10 mouse cellular contexts compared by ENCODE assay signal in genomic region chr1:106901406-106901805, GRCm38 (mm10). TPM values are rescaled to one million over a fixed set of nuclear protein-coding genes. Genes with fewer than 3 reads are reported as not detected.
DNase-seq lines count a peak whose midpoint lies in the region; ATAC-seq and TF ChIP-seq lines count a peak whose summit lies in the region.
"Had no signal": no experiment of that assay in that cellular context is flagged by ENCODE, and none has a peak within 500 bp of the region (broad histone marks: within the 10 kb centered on the region; RNA-seq: fewer than 3 reads in every experiment).

No protein-coding gene starts in this region.

- H3K36me3 ChIP-seq in heart, embryonic 11.5 days (ENCODE audit: control insufficient read depth, insufficient read depth, low read length): no peaks in the 10 kb centered on the region
- no peaks in the 10 kb centered on the region for H3K36me3 ChIP-seq in embryonic facial prominence, embryonic 10.5 days (replicated peaks)
- no peaks in the 10 kb centered on the region for H3K36me3 ChIP-seq in liver, postnatal 0 days (replicated peaks; ENCODE audit: insufficient read depth, low read length)
- H3K36me3 ChIP-seq: embryonic facial prominence, embryonic 12.5 days; limb, embryonic 13.5 days had no signal

- no peaks in the 10 kb centered on the region for H3K4me1 ChIP-seq in heart, embryonic 11.5 days (ENCODE audit: control insufficient read depth, insufficient read depth, low read length)
- H3K4me1 ChIP-seq in embryonic facial prominence, embryonic 10.5 days: no peaks in the 10 kb centered on the region
- no peaks in the 10 kb centered on the region for H3K4me1 ChIP-seq in liver, postnatal 0 days (ENCODE audit: insufficient read depth)
- H3K4me1 ChIP-seq: embryonic facial prominence, embryonic 12.5 days; limb, embryonic 13.5 days had no signal

- peak; percentile 73 for TF ChIP-seq CTCF in liver, postnatal 0 days (IDR thresholded peaks at IDR 0.05; ENCODE audit: low read depth)

- no peaks in the 10 kb centered on the region for H3K27me3 ChIP-seq in heart, embryonic 11.5 days (ENCODE audit: control insufficient read depth, insufficient read depth, low read length)
- no peaks in the 10 kb centered on the region for H3K27me3 ChIP-seq in embryonic facial prominence, embryonic 10.5 days (replicated peaks; ENCODE audit: low read depth, poor library complexity, severe bottlenecking)
- H3K27me3 ChIP-seq in liver, postnatal 0 days (ENCODE audit: insufficient read depth, low read length): no peaks in the 10 kb centered on the region
- H3K27me3 ChIP-seq: embryonic facial prominence, embryonic 12.5 days; limb, embryonic 13.5 days had no signal

- no peak overlapping the region for H3K4me2 ChIP-seq in heart, embryonic 11.5 days
- H3K4me2 ChIP-seq in liver, postnatal 0 days (ENCODE audit: low read depth, low read length): no peak overlapping the region
- H3K4me2 ChIP-seq: embryonic facial prominence, embryonic 12.5 days; limb, embryonic 13.5 days had no signal

- no peak overlapping the region for H3K27ac ChIP-seq in heart, embryonic 11.5 days (ENCODE audit: low read depth, low read length)
- H3K27ac ChIP-seq in embryonic facial prominence, embryonic 10.5 days (replicated peaks): no peak overlapping the region
- no peak overlapping the region for H3K27ac ChIP-seq in liver, postnatal 0 days (ENCODE audit: low read depth)
- H3K27ac ChIP-seq: embryonic facial prominence, embryonic 12.5 days; limb, embryonic 13.5 days had no signal

- DNase-seq in heart, postnatal 14 days: peak; percentile 6 to 18
- DNase-seq in 3134 (ENCODE audit: extremely low read depth, insufficient read length, low spot score) (peak; percentile 16), MEL-GATA-1-ER (ENCODE audit: extremely low read depth, low read depth) (peak; percentile 53)
- peak; percentile 21 for DNase-seq in embryonic facial prominence, embryonic 10.5 days (ENCODE audit: low spot score)
- peak; percentile 17 for DNase-seq in liver, postnatal 0 days
- DNase-seq in spleen, postnatal 10 days (ENCODE audit: low spot score in 2 of 2): no peak
- no peak for DNase-seq in testis, postnatal 14 days (ENCODE audit: low spot score)

- no peak overlapping the region for H3K9ac ChIP-seq in heart, embryonic 11.5 days (ENCODE audit: low read depth, low read length)
- H3K9ac ChIP-seq in liver, postnatal 0 days (replicated peaks): no peak overlapping the region
- H3K9ac ChIP-seq: embryonic facial prominence, embryonic 12.5 days; limb, embryonic 13.5 days had no signal

- intact Hi-C loops in heart, postnatal 14 days (cut with DNase I): loop anchor here (5.0 kb wide), 1 partner anchor 581 kb away; no protein-coding TSS in a partner anchor

- no peak overlapping the region for H3K4me3 ChIP-seq in heart, embryonic 11.5 days (ENCODE audit: low read depth, low read length)
- H3K4me3 ChIP-seq in embryonic facial prominence, embryonic 10.5 days: no peak overlapping the region
- no peak overlapping the region for H3K4me3 ChIP-seq in liver, postnatal 0 days (ENCODE audit: low read depth, low read length)
- H3K4me3 ChIP-seq: embryonic facial prominence, embryonic 12.5 days; limb, embryonic 13.5 days had no signal

- H3K9me3 ChIP-seq in heart, embryonic 11.5 days (replicated peaks; ENCODE audit: control insufficient read depth, low read length): no peaks in the 10 kb centered on the region
- no peaks in the 10 kb centered on the region for H3K9me3 ChIP-seq in embryonic facial prominence, embryonic 10.5 days
- H3K9me3 ChIP-seq in liver, postnatal 0 days (ENCODE audit: low read length): no peaks in the 10 kb centered on the region
- H3K9me3 ChIP-seq: embryonic facial prominence, embryonic 12.5 days; limb, embryonic 13.5 days had no signal

- ATAC-seq in heart, embryonic 11.5 days (replicated peaks; ENCODE audit: insufficient number of reproducible peaks, low FRiP score, low TSS enrichment): no peak
- ATAC-seq in liver, postnatal 0 days: peak; percentile 27; the same call in 1 of the 2 replicates

- no peak for TF ChIP-seq EP300 in liver, postnatal 0 days (IDR thresholded peaks at IDR 0.05; ENCODE audit: low read depth)

- WGBS in heart, embryonic 11.5 days (ENCODE audit: insufficient replicate concordance): 33% methylated on average over 4 of the region's 4 CpGs
- WGBS in embryonic facial prominence, embryonic 10.5 days: 41% methylated on average over 4 of the region's 4 CpGs
- WGBS in liver, postnatal 0 days (ENCODE audit: insufficient replicate concordance): 18% methylated on average over 4 of the region's 4 CpGs

RNA-seq across cellular contexts. Expression of gene Serpinb12, which starts 32.8 kb away (rescaled TPM):
- not detected for total RNA-seq in heart, postnatal 14 days (2021)
- 0.18 and 0.24 TPM in 2 replicates for polyA plus RNA-seq in heart, embryonic 11.5 days (2014; fragmentation: Nextera tagmentation; extraction: Ambion mirVana)
- polyA plus RNA-seq in embryonic facial prominence, embryonic 10.5 days (2016; fragmentation: Nextera tagmentation; extraction: Ambion mirVana): not detected in 2 replicates
- not detected in 2 replicates for polyA plus RNA-seq in liver, postnatal 0 days (2015; fragmentation: Nextera tagmentation; extraction: Ambion mirVana)
- polyA plus RNA-seq: embryonic facial prominence, embryonic 12.5 days had no signal

RNA-seq across cellular contexts. Expression of gene Serpinb5, which starts 40.4 kb away (rescaled TPM):
- under 1 TPM in 1 of 2 experiments, not detected in 1; 0.07 TPM for total RNA-seq in heart, postnatal 14 days (2021)
- 0.24 TPM in 1 of 2 replicates, not detected in the other for polyA plus RNA-seq in heart, embryonic 11.5 days (2014; fragmentation: Nextera tagmentation; extraction: Ambion mirVana)
- polyA plus RNA-seq in embryonic facial prominence, embryonic 10.5 days (2016; fragmentation: Nextera tagmentation; extraction: Ambion mirVana): not detected in 2 replicates
- not detected in 2 replicates for polyA plus RNA-seq in liver, postnatal 0 days (2015; fragmentation: Nextera tagmentation; extraction: Ambion mirVana)

Comparison
In these comparisons a context has a peak if more than half of its experiments do, and no peak if none do; other contexts are left out.
1. DNase-seq: peak in heart, postnatal 14 days (2 of 2), 3134 (single experiment), MEL-GATA-1-ER (single experiment), embryonic facial prominence, embryonic 10.5 days (single experiment) and liver, postnatal 0 days (single experiment); none in spleen, postnatal 10 days (0 of 2) and testis, postnatal 14 days (single experiment).